Mouse (Mus musculus): ENCODE measurements at regions not wholly inside any gene's neighbourhood (a gene's known extent, or its start where the extent isn't known, plus 50 kb on each side); places are given as distances from the start of the nearest gene placed in this dataset.

DNA sequence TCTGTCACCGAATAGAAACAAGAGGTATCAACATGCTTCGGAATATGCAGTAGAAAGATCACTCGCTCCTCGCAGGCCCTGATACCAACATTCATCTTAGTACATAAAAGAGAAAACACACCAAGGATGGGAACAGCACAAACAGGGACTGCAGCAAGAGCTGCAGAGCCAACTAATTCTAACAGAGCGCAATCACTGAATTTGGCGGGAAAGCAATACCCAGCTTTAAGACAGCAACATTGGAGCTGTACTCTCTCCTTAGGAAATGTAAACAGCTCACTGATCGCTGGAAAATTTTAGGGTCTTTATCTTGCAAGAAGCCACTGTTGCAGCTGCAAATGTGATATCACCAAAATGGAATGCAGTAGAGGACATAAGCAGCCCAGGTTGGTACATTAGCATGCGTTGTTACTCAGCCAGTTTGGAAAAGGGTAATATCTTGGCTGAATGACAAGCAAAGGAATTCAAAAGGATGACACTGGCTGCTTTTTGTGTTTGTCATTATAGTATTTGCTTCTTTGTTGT lies 469.3 kb downstream of the Hace1 start:
- TF ChIP-seq CTCF (IDR thresholded peaks at IDR 0.05; ENCODE audit: insufficient read depth, low read depth, low read length) (no peak), POLR2A (IDR thresholded peaks at IDR 0.05; ENCODE audit: insufficient read depth, low read depth, low read length) (no peak)
